Mouse (Mus musculus) thymus, adult 18-20 months (tissue): ENCODE data around the gene Dixdc1.

Experiments used
- DNase-seq, 2 experiments: peaks; one replicate each; pipeline ENCODE4 v3.0.0; 2022; ENCODE audit warnings: mixed read lengths in 2 of 2

The Dixdc1 gene

DNA sequence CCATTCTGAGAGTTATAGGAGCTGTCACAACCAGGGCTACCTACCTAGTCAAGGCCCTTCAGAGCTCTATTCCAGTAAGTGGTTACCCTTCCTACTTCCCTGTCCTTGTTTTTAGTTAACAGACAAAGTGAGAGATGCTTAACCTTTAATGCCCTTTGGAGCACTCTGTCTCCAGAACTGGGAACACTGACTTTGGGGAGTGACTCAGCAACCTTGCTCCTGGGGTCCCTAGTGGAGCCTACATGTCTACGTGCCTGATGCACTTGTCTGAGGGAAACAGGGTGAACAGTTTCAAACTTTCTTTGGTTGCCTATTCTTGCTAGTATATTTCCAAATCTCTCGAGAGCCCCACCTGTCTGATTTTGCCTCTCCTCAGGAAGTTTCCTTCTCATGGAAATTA is 3.4 kb upstream of the Dixdc1 start:
- no peak for DNase-seq

DNA sequence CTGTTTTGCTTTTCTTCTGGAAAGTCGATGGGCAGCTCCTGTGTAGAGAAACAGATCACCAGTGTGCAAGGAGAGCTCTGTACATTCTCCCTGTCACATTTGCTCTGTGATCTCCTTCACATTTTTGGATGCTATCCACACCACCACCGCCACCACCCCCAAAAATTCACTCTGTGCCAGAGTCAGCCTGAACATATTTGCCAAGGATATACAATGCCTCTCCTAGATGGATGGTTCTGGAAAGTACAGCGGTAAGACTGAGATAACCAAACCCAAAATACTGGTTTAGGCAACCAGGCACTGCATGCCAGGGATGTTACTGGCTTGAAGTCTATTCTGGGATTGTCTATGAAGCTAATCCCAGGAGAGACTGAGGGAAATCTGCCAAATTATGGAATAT is 2.9 kb upstream of the Dixdc1 start:
- no peak for DNase-seq

DNA sequence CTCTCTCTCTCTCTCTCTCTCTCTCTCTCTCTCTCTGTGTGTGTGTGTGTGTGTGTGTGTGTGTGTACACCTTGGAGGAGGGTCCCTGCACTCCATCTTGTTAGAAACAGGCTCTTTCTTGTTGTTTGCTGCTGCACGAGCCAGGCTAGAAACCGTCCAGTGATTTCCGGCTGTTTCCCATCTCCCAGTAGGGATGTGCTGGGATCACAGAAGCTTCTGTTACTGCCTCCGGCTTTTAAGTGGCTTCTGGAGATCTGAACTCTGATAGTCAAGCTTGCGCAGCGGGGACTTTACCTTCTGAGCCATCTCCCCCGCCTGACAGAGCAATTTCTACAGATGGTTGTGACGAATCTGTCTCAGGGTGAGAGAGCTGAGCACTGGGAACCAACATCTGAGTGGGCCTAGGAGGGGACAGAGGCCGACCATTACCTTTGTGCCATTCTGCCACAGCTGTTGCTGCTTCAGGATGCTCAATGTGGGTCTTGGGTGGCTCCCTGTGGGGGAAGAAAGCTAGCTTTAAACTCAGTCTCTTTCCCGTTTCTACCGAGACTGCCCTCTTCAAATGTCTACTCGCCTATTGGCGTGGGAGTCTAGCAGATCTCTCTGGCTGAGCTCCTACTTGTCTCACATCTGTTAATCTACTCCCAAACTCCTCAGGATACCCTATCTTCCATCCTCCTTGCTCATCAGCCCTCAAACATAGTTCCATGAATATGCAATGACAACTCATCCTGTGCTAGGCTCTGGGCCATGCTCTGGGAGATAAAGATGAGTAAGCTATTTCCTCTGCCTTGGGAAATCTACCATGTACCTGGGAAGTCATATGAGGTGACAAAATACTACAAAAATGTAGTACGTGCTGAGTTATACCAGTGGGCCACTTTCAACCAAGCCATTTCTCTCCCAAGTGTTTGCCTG is 1.8 kb upstream of the Dixdc1 start:
- DNase-seq, result no peak

DNA sequence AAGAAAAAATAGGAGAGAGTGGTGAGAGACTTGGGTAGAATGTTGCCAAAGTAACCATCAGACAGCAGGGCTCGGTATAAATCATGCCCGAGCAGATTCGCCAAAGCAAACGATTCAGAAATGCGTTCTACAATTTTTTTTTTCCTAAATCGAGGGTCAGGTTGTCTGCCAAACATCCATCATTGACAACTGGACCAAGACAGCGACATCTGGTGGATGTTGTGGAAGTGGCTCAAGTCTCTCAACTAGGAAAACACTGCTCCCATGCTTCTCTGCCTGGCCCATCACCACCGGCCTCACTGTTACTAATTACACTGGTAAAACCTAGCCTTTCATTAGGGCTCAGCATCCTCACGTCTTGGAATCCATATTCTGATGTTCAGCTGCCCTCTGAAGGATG is 4.3 kb downstream of the Dixdc1 start:
- DNase-seq, result no peak

DNA sequence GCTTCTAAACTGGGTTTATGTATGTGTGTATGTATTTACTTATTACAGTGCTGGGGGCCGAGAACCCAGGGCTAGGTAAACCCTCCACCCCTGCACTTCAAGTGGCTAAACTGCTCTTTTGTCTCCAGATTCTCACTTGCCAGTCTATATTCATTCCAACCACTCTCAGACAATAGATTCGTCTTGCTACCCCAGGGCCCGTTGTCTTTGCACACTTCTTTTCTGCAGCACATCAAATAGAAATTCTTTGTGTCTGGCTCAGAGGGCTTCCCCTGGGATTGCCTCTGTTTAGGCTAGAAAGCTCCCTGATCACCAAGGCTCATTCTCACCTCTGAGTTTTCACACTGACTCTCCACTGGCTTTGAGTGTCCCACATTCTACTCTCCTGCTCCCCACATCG is 6.8 kb downstream of the Dixdc1 start:
- DNase-seq, result no peak

DNA sequence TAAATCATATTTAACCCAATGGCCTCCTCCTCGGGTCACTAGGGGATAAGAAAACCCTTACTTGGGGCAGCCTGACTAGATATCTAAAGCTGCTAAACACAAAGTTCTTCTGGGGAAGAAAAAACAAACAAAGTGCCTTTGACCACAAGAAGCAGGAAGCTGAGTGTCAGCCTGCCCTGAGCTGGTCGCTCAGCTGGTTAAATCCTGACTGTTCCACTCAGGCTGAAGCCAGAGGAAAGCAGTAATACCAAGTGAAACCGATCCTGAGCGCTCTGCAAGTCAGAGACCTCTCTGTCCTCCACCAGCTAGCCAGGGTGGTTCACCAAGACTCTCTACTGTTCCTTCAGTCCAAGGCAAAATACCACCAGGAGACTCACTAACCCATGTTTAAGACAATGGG is 9.7 kb downstream of the Dixdc1 start:
- no peak for DNase-seq

DNA sequence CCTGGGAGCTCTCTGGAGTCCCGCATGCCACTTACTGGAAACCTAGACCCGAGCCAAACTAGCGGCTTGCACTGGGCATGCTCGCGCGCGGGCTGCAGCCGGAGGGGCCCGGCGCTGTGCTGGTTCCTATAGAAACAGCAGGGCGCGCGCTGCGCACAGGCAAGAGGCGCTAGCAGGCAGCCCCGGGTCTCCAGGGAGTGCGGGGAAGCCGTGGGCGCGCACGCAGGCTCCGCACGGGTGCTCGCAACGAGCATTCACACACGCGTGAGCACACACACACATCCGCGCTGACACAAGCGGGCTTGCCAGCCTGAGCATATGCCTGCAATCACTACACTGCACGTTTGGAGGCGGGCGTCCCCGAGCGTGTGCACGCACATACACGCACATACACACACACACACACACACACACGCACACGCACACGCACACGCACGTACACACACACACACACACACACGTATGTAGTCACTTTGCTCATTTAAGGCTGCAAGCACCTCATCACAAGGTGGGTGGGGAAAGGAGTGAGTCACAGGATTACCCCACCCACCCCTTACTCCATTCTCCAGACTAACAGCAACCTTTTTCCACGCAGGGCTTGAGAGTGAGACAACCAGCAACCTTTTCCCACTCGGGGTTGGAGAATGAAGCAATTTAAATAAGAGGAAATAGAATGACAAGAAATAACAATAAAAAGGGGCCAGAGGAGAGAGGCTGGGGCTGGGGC is 11.2 kb downstream of the Dixdc1 start:
- no peak for DNase-seq

DNA sequence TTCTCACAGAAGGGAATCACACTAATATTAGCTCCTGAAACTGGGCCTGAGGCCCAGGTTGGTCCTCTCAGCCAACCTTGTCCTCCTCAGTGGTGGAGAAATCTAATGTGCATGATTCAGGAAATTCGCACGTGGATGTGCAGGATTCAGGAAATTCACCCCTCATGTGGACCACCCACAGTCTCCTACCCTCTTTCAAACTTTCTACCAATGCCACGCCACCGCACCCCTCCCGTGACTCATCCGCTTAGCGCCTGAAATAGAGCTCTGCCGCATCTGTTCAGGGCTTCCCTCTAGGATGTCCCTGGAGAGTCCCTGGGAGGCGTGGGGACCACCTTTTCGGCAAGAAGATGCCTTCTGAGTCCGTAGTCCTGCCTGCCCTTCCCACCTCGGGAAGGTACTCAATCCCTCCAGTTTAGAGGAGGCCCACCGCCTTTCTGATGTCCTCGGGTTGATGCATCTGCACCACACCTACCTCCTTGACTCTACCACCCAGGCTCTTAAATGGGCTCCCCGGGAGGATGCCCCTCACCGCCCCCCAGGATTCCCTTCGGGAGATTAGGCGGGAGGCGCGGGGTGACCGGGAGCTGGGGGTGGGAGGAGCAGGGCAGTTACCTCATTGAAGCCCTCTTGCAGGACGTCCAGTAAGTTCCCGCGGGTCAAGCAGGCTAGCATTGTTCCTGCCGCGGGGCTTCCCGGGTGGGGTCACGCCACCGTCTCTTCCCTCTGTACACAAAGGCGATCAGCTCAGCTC is 12.0 kb downstream of the Dixdc1 start:
- DNase-seq, result no peak

DNA sequence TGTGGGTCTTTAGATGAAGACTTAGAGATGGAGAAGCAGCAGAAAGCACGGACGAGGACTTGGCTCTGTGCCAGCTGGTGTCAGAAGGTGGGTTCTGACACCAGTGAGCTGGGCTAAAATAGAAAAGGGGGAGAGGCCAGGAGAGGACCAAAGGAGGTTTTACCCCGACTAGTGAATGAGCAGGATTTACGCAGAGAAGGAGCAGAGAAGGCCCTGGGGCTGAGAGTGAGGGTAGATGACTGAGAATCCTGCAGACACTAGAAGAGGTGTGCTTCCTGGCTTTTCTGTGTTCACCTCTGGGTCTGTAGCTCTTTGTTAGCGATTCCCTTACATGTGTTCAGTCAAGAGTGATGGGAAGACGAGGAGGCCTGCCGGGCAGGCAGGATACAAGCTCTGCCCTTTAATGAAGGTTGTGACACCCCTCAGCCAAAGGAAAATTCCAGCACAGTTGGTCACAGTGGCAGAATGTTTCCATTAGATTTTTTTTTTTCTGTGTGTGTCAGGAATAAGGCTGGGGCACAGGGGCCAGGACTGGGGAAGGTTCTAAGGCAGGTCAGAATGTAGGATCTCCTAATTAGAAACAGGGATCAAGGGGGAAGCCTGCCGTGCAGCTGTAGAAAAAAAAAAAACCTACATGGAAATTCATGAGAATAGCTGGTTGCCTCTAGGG is 13.3 kb downstream of the Dixdc1 start:
- DNase-seq, result no peak

DNA sequence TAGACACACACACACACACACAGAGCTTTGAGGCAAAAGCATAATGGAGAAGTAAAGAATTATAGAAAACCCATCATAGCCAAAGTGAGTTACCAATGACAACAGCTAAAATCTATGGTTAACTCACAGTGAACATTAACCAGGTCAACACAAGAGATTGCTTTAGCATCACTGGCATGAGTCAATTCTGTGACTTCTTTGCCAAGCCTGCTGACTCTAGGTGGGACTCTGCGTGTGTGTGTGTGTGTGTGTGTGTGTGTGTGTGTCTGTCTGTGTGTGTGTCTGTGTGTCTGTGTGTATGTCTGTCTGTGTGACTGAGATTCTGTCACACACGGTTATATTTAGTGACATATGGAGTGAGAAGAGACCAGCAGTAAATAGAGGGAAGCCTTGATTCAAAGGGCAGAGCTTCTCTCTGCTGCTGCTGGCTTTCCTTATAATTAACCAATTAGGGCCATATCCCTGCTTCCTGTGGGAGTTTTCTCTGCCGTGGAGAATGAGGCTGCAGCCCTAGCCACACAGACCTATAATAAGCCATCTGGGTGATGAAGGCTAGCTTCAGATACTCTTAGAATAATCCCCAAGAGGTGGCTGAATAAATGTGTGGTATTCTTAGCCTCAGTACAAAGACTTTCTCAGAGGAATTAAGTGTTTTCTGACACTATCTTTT is 14.5 kb downstream of the Dixdc1 start:
- no peak for DNase-seq

DNA sequence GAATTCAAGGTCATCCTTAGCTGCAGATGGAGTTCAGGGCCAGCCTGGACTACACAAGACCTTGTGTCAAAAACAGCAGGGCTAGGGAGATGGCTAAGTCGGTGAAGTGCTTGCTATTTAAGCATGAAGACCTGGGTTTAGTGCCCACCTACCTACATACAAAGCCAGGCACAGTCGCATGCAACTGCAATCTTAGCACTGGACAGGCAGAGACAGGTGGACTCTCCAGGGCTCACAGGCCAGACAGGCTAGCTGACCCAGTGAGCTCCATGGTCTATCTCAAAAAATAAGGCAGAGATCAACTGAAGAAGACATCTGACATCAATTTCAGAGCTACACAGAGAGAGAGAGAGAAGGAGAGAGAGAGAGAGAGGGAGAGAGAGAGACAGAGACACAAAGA is 15.2 kb downstream of the Dixdc1 start:
- no peak for DNase-seq

DNA sequence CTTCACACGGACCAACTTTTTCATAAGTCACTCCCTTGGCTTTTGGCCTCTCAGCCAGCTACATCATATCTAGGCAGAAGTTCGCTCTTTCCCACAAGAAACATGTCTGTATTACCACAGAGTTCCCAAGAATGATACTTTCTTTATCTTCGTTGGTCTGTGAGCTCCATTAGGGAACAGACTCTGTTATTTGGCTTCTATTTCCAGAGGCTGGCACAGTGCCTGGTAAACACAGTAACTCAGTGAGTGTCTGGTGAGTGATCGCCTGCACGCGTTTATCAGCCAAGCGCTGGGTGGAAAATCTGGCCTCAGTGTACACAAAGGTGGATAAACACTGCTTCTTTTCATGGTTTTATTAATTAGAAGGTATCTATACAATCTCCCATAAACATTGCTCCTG is 15.9 kb downstream of the Dixdc1 start:
- DNase-seq, result no peak

DNA sequence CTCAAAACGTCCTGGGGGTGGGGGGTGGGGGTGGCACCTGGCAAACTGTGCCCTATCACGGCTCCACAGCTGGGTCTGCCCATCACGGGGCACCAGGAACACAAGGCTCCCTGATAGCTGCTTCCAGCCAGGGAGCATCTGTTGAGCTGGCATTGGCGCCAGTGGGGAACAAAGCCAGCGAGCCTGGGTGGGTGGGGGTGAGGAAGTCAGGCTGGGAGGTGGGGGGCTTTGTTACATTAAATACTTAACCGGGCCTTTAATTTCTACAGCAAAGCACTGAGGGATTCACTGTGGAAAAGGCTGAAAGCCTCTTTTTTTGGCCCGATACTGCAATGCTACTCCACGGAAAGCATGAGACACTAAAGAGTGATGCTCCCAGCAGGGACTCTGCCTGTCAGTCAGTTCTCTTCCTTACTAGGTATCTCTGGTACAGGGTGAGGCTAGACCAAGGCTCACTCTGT is 16.8 kb downstream of the Dixdc1 start:
- no peak for DNase-seq

DNA sequence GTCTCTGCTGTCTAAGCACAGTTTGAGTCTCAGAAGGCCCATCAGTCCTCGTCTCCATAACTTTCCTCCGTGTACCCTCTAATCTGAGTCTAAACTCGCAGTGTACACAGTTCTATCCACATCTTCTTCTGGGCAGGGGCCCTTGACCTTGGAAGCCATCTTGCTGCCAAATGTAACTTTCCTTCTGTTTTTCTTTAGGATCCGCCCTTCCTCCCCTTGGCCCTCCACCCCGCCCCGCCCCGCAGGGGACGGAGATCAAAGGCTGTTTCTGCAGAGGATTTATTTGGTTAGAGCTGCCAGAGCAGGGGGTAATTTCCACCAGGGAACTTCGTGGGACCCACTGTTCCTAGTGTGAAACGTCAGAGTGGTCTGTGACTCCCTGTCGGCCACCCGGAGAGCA is 18.3 kb downstream of the Dixdc1 start:
- no peak for DNase-seq

DNA sequence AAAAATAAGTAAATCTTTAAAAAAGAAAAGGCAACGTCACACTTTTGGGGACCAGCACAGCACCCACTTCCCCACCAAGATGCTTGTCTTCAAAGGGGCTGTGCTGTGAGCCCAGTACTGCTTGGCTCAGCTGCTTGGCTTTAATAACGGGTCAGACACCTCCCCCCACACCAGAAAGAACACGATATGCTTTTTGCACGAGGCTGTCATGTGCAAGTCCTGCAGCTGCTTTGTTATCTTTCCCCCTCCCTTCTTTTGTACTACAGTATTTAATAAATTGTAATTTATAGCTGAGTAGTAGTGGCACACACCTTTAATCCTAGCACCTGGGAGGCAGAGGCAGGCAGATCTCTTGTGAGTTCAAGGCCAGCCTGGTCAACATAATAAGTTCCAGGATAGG is 20.4 kb downstream of the Dixdc1 start:
- DNase-seq, result no peak

DNA sequence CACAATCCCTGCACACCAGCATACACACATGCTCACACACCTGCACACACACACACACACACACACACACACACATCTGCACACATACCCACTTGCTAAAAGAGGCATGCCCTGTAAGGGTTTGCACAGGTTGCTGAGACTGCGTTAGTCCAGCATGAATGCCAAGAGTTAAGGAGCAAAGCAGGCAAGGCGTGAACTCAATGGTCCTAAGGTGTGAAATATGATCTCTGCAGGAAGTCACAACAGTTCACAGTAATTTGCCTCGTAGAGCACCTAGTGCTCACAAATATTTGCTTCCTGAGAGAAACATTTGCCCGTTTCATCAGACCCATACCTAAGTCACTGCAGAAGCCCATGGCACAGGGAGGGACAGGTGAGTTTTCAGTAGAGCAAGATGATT is 25.1 kb downstream of the Dixdc1 start:
- DNase-seq, result no peak

DNA sequence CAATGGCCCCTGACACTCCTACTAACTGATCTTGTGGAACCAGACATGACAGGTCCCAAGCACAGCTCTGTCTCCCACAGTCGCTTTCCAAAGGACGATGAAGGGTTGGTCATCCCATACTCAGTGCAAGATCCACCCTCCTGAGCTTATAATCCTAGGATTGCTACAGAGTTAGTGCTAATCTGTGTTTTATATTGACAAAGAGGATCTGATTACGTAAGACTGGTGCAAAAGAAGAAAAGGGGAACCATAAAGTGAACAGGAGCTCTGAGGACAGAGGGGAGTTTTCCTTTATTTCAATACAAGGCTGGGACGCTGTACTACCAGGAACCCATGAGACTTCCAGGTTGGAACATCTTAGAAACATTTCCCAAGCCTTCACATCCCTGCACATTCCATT is 28.0 kb downstream of the Dixdc1 start:
- DNase-seq, result no peak

DNA sequence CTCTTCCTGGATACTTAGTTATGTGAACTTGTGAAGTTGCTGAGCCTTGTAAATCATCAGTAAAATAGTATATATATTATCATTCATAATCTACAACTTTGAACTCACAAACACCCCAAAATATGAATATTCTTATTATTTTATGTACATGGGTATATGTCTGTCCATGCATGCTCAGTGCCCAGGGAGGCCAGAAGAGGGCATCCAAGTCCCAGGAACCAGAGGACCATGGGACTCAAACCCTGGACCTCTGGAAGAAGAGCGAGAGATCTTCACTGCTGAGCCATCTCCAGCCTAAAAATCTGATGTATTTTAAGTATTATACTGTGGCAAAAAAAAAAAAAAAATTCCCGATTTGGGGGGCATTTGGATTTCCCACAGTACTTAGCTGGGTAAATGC is 30.2 kb downstream of the Dixdc1 start:
- DNase-seq, result no peak

DNA sequence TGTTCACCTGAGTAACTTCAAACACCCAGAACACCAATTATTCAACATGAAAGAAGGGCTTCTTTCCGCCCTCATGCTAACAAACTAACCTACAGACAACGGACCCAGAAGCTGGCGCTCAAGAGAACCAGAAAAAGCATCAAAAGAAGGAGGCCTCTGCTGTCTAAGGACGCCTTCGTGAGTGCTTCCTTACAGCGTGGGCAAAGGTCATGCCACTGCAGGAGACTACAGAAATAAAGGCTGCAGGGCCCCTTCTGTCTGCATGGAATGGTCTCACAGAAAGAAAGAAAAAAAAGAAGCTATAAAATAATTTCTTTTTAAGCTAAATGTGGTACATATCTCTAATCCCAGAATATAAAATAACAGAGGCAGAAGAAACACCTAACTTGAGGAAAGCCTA is 34.4 kb downstream of the Dixdc1 start:
- no peak for DNase-seq

DNA sequence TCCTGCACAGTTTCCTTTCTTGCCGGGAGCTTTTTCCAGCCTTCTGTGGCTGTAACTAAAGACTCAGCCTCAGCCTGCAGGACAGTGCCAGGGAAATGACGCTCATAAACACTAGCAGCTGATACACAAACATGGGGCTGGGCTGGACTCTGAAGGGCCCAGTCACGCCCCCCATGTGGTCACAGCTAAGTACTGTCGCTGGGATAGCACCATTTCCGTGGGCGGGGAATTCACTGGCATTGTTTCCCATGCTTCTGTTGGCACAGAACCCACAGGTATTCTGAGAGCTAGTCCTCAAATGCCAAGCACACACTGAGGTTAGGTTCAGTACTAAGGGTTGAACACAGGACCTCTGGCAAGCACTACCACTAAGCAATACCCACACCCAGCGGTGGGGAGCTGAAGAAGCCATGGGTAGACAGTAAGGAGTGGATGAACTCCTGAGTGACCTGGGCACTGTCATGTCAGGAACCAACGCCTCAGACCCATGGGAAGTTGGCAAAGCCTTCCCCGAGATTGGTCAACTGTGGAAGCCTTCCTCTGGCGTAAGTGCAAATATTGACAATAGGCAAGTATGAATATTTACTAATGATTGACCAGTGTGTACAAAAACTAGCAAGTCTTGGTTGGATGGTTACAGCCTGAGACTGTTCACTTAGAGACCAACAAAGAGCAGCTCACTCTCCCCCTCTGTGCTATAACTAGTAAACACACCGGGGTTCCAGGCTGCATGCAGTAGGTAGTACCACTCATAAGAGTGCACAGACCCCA is 38.2 kb downstream of the Dixdc1 start:
- DNase-seq, result no peak
